Mouse (Mus musculus): ENCODE results near the gene Cd200. TPM values are rescaled to one million over a fixed set of nuclear protein-coding genes. Genes with fewer than 3 reads are reported as not detected.
"Not testable (repeated sequence)": the region's sequence is repeated elsewhere in the genome, so short reads cannot be mapped to it uniquely, and the experiment has no call there.

The Cd200 gene
- polyA plus RNA-seq, 1 experiment from 2014 or later: 38.8 TPM

GRCm38 (mm10) chr16:45352875-45353274 lies 56.0 kb downstream of the Cd200 start:
- Histone ChIP-seq H3K4me1 (ENCODE audit: control insufficient read depth, insufficient read depth, low read length) (no peaks in the 10 kb centered on the region; the same call in none of the 2 replicates), H3K4me2 (ENCODE audit: low read depth, low read length) (no peak overlapping the region), H3K27ac (ENCODE audit: low read length) (no peak overlapping the region), H3K9me3 (replicated peaks; ENCODE audit: control insufficient read depth, low read length) (no peaks in the 10 kb centered on the region), H3K36me3 (ENCODE audit: control insufficient read depth, insufficient read depth, low read length) (no peaks in the 10 kb centered on the region), H3K4me3 (replicated peaks; ENCODE audit: low read length) (no peak overlapping the region), H3K27me3 (ENCODE audit: control insufficient read depth, insufficient read depth, low read length) (no peaks in the 10 kb centered on the region), H3K9ac (ENCODE audit: low read length) (no peak overlapping the region)
- ATAC-seq (ENCODE audit: insufficient read depth, low FRiP score): peak; percentile 92

- H3K9me3 ChIP-seq (replicated peaks; ENCODE audit: control insufficient read depth, low read length): no peaks in the 10 kb centered on the region
- H3K27me3 ChIP-seq (ENCODE audit: control insufficient read depth, insufficient read depth, low read length): no peaks in the 10 kb centered on the region
- 54% methylated on average over 4 of the region's 4 CpGs for WGBS
- H3K27ac ChIP-seq (ENCODE audit: low read length): no peak overlapping the region
- ATAC-seq (ENCODE audit: insufficient read depth, low FRiP score): no peak
- H3K9ac ChIP-seq (ENCODE audit: low read length): no peak overlapping the region
- H3K36me3 ChIP-seq (ENCODE audit: control insufficient read depth, insufficient read depth, low read length): no peaks in the 10 kb centered on the region
- H3K4me3 ChIP-seq (replicated peaks; ENCODE audit: low read length): no peak overlapping the region
- no peaks in the 10 kb centered on the region for H3K4me1 ChIP-seq (ENCODE audit: control insufficient read depth, insufficient read depth, low read length)
- H3K4me2 ChIP-seq (ENCODE audit: low read depth, low read length): no peak overlapping the region
Measured at GRCm38 (mm10) chr16:45350767-45351166, 58.1 kb downstream of the Cd200 start.

- no peak overlapping the region; the same call in 1 of the 2 replicates for H3K27ac ChIP-seq (ENCODE audit: low read length)
- H3K4me1 ChIP-seq (ENCODE audit: control insufficient read depth, insufficient read depth, low read length): no peaks in the 10 kb centered on the region
- no peak overlapping the region for H3K4me2 ChIP-seq (ENCODE audit: low read depth, low read length)
- no peaks in the 10 kb centered on the region for H3K9me3 ChIP-seq (replicated peaks; ENCODE audit: control insufficient read depth, low read length)
- H3K27me3 ChIP-seq (ENCODE audit: control insufficient read depth, insufficient read depth, low read length): no peaks in the 10 kb centered on the region
- ATAC-seq (ENCODE audit: insufficient read depth, low FRiP score): no peak; the same call in 1 of the 2 replicates
- no peak overlapping the region for H3K9ac ChIP-seq (ENCODE audit: low read length)
- WGBS: 63% methylated on average over 3 of the region's 3 CpGs
- H3K4me3 ChIP-seq (replicated peaks; ENCODE audit: low read length): no peak overlapping the region
- no peaks in the 10 kb centered on the region for H3K36me3 ChIP-seq (ENCODE audit: control insufficient read depth, insufficient read depth, low read length)
Measured at GRCm38 (mm10) chr16:45349523-45350298, 59.1 kb downstream of the Cd200 start.

- H3K36me3 ChIP-seq (ENCODE audit: control insufficient read depth, insufficient read depth, low read length); H3K4me3 ChIP-seq (replicated peaks; ENCODE audit: low read length); H3K9ac ChIP-seq (ENCODE audit: low read length); H3K4me2 ChIP-seq (ENCODE audit: low read depth, low read length); H3K27ac ChIP-seq (ENCODE audit: low read length); H3K4me1 ChIP-seq (ENCODE audit: control insufficient read depth, insufficient read depth, low read length); H3K27me3 ChIP-seq (ENCODE audit: control insufficient read depth, insufficient read depth, low read length); ATAC-seq (ENCODE audit: insufficient read depth, low FRiP score); H3K9me3 ChIP-seq (replicated peaks; ENCODE audit: control insufficient read depth, low read length): not testable (repeated sequence)
- 82% methylated on average over 5 of the region's 9 CpGs for WGBS
Measured at GRCm38 (mm10) chr16:45348238-45348637, 60.6 kb downstream of the Cd200 start.

GRCm38 (mm10) chr16:45346930-45347387 lies 61.9 kb downstream of the Cd200 start:
- Histone ChIP-seq H3K9ac (ENCODE audit: low read length) (no peak overlapping the region), H3K9me3 (replicated peaks; ENCODE audit: control insufficient read depth, low read length) (no peaks in the 10 kb centered on the region), H3K4me1 (ENCODE audit: control insufficient read depth, insufficient read depth, low read length) (no peaks in the 10 kb centered on the region), H3K36me3 (ENCODE audit: control insufficient read depth, insufficient read depth, low read length) (no peaks in the 10 kb centered on the region), H3K27me3 (ENCODE audit: control insufficient read depth, insufficient read depth, low read length) (no peaks in the 10 kb centered on the region), H3K4me3 (replicated peaks; ENCODE audit: low read length) (no peak overlapping the region), H3K4me2 (ENCODE audit: low read depth, low read length) (no peak overlapping the region), H3K27ac (ENCODE audit: low read length) (no peak overlapping the region)
- ATAC-seq (ENCODE audit: insufficient read depth, low FRiP score): no peak
- WGBS: 88% methylated on average over 5 of the region's 5 CpGs

- no peak overlapping the region for H3K4me2 ChIP-seq (ENCODE audit: low read depth, low read length)
- no peaks in the 10 kb centered on the region for H3K4me1 ChIP-seq (ENCODE audit: control insufficient read depth, insufficient read depth, low read length)
- WGBS: 88% methylated on average over 2 of the region's 2 CpGs
- no peak overlapping the region for H3K9ac ChIP-seq (ENCODE audit: low read length)
- no peak overlapping the region for H3K4me3 ChIP-seq (replicated peaks; ENCODE audit: low read length)
- ATAC-seq (ENCODE audit: insufficient read depth, low FRiP score): no peak
- H3K36me3 ChIP-seq (ENCODE audit: control insufficient read depth, insufficient read depth, low read length): no peaks in the 10 kb centered on the region
- H3K9me3 ChIP-seq (replicated peaks; ENCODE audit: control insufficient read depth, low read length): no peaks in the 10 kb centered on the region
- H3K27ac ChIP-seq (ENCODE audit: low read length): no peak overlapping the region
- no peaks in the 10 kb centered on the region for H3K27me3 ChIP-seq (ENCODE audit: control insufficient read depth, insufficient read depth, low read length)
Measured at GRCm38 (mm10) chr16:45346367-45346766, 62.5 kb downstream of the Cd200 start.

GRCm38 (mm10) chr16:45344879-45345278 lies 64.0 kb downstream of the Cd200 start:
- Histone ChIP-seq H3K9me3 (replicated peaks; ENCODE audit: control insufficient read depth, low read length) (no peaks in the 10 kb centered on the region), H3K36me3 (ENCODE audit: control insufficient read depth, insufficient read depth, low read length) (no peaks in the 10 kb centered on the region), H3K4me3 (replicated peaks; ENCODE audit: low read length) (no peak overlapping the region), H3K27me3 (ENCODE audit: control insufficient read depth, insufficient read depth, low read length) (no peaks in the 10 kb centered on the region), H3K4me1 (ENCODE audit: control insufficient read depth, insufficient read depth, low read length) (no peaks in the 10 kb centered on the region), H3K9ac (ENCODE audit: low read length) (no peak overlapping the region), H3K27ac (ENCODE audit: low read length) (no peak overlapping the region), H3K4me2 (ENCODE audit: low read depth, low read length) (no peak overlapping the region)
- 82% methylated on average over 2 of the region's 2 CpGs for WGBS
- no peak for ATAC-seq (ENCODE audit: insufficient read depth, low FRiP score)

- Histone ChIP-seq H3K4me1 (ENCODE audit: control insufficient read depth, insufficient read depth, low read length) (no peaks in the 10 kb centered on the region), H3K4me2 (ENCODE audit: low read depth, low read length) (no peak overlapping the region), H3K27ac (ENCODE audit: low read length) (no peak overlapping the region), H3K9me3 (replicated peaks; ENCODE audit: control insufficient read depth, low read length) (no peaks in the 10 kb centered on the region), H3K9ac (ENCODE audit: low read length) (no peak overlapping the region), H3K4me3 (replicated peaks; ENCODE audit: low read length) (no peak overlapping the region), H3K36me3 (ENCODE audit: control insufficient read depth, insufficient read depth, low read length) (no peaks in the 10 kb centered on the region), H3K27me3 (ENCODE audit: control insufficient read depth, insufficient read depth, low read length) (no peaks in the 10 kb centered on the region)
- ATAC-seq (ENCODE audit: insufficient read depth, low FRiP score): no peak
- 72% methylated on average over 1 of the region's 1 CpGs for WGBS
Measured at GRCm38 (mm10) chr16:45336478-45336877, 72.4 kb downstream of the Cd200 start.

- H3K27me3 ChIP-seq (ENCODE audit: control insufficient read depth, insufficient read depth, low read length): no peaks in the 10 kb centered on the region
- no peak overlapping the region for H3K9ac ChIP-seq (ENCODE audit: low read length)
- no peaks in the 10 kb centered on the region for H3K4me1 ChIP-seq (ENCODE audit: control insufficient read depth, insufficient read depth, low read length)
- H3K36me3 ChIP-seq (ENCODE audit: control insufficient read depth, insufficient read depth, low read length): no peaks in the 10 kb centered on the region
- 90% methylated on average over 5 of the region's 5 CpGs for WGBS
- H3K9me3 ChIP-seq (replicated peaks; ENCODE audit: control insufficient read depth, low read length): no peaks in the 10 kb centered on the region
- no peak overlapping the region for H3K4me2 ChIP-seq (ENCODE audit: low read depth, low read length)
- no peak for ATAC-seq (ENCODE audit: insufficient read depth, low FRiP score)
- H3K4me3 ChIP-seq (replicated peaks; ENCODE audit: low read length): no peak overlapping the region
- H3K27ac ChIP-seq (ENCODE audit: low read length): no peak overlapping the region
Measured at GRCm38 (mm10) chr16:45334891-45335290, 74.0 kb downstream of the Cd200 start.
